Mouse (Mus musculus) intestine, postnatal 0 days (tissue): ENCODE data around the gene Sept9. TPM values are rescaled to one million over a fixed set of nuclear protein-coding genes. Genes with fewer than 3 reads are reported as not detected.

ENCODE experiments used
- ATAC-seq: fragments of 200-750 bp; cut with Nextera tagmentation; 2 replicates; pipeline ENCODE4 v1.8.0; 2017; ENCODE audit warnings: mild to moderate bottlenecking, moderate TSS enrichment, moderate library complexity
- H3K27ac ChIP-seq: fragments of 300-500 bp; sonication (generic); 2 replicates; pipeline ENCODE4 v1.5.1; 2014; ENCODE audit warnings: mild to moderate bottlenecking, low read depth, low read length, moderate library complexity
- H3K27me3 ChIP-seq: fragments of 300-500 bp; sonication (generic); replicated peaks from 2 replicates; pipeline ENCODE4 v1.6.1; 2014; ENCODE audit warnings: low read length, mixed read lengths; ENCODE audit not compliant: control insufficient read depth, insufficient read depth
- H3K36me3 ChIP-seq: fragments of 300-500 bp; sonication (generic); 2 replicates; pipeline ENCODE4 v1.6.1; 2014; ENCODE audit warnings: mild to moderate bottlenecking, moderate library complexity; ENCODE audit not compliant: control insufficient read depth, insufficient read depth
- H3K4me1 ChIP-seq: fragments of 300-500 bp; sonication (generic); replicated peaks from 2 replicates; pipeline ENCODE4 v1.6.1; 2014; ENCODE audit warnings: antibody characterized with exemption, low read length, mixed read lengths; ENCODE audit not compliant: control insufficient read depth, insufficient read depth
- H3K4me2 ChIP-seq: fragments of 300-500 bp; sonication (generic); replicated peaks from 2 replicates; pipeline ENCODE4 v1.6.1; 2014; ENCODE audit warnings: low read depth, mild to moderate bottlenecking, moderate library complexity
- H3K4me3 ChIP-seq: fragments of 300-500 bp; sonication (generic); 2 replicates; pipeline ENCODE4 v1.5.1; 2014; ENCODE audit warnings: low read depth, low read length
- H3K9ac ChIP-seq: fragments of 300-500 bp; sonication (generic); 2 replicates; pipeline ENCODE4 v1.6.1; 2014; ENCODE audit warnings: mild to moderate bottlenecking, low read depth, low read length
- H3K9me3 ChIP-seq: fragments of 300-500 bp; sonication (generic); 2 replicates; pipeline ENCODE4 v1.6.1; 2016; ENCODE audit warnings: mixed run types; ENCODE audit not compliant: control insufficient read depth
- CTCF ChIP-seq: sonication (generic); IDR thresholded peaks from 2 replicates; pipeline ENCODE4 v1.5.1; 2016; ENCODE audit warnings: low read depth, mild to moderate bottlenecking, control low read depth, antibody characterized with exemption, moderate library complexity
- WGBS: fragments of 180-500 bp; shearing (Covaris S2); extraction: QIAGEN DNeasy Blood & Tissue Kit; methylation state at CpG from one replicate; pipeline ENCODE4 v1.1.7; 2014; 5-methylcytosine and 5-hydroxymethylcytosine counted together
- polyA plus RNA-seq: library from polyadenylated mRNA; unstranded; fragments of >200 nt; fragmentation: Nextera tagmentation; extraction: Ambion mirVana; gene quantifications from 2 replicates; pipeline ENCODE4 v1.2.1, GENCODE M21; 2015

The Sept9 gene
- polyA plus RNA-seq, 1 experiment from 2014 or later: 74.5 TPM

DNA sequence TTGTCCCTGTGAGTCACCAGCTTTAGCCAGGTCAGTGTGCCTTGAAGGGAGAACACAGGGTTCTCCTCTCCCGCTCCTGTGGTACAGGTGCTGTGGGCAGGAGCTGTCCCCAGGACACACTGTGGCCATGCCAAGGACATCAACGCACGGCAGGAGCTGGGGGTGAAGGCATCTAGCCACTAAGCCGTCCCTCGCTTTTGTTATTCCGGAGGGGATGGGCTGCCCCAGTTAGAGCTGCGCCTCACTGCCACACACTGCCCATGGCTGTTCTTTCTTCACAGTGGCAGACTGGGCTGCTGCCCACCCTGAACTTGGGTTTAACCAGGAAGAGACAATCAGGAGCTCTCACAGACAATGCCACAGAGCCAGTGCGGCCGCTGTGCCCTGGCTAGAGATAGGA lies 36.4 kb upstream of the Sept9 start:
- WGBS: 81% methylated on average over 9 of the region's 9 CpGs
- Histone ChIP-seq H3K27me3 (no peaks in the 10 kb centered on the region; the same call in 1 of the 2 replicates), H3K9ac (no peak overlapping the region), H3K4me1 (no peaks in the 10 kb centered on the region), H3K4me3 (no peak overlapping the region), H3K4me2 (no peak overlapping the region), H3K27ac (no peak overlapping the region), H3K9me3 (no peaks in the 10 kb centered on the region), H3K36me3 (peaks cover 8% of the 10 kb centered on the region)
- no peak for ATAC-seq
- no peak for TF ChIP-seq CTCF

DNA sequence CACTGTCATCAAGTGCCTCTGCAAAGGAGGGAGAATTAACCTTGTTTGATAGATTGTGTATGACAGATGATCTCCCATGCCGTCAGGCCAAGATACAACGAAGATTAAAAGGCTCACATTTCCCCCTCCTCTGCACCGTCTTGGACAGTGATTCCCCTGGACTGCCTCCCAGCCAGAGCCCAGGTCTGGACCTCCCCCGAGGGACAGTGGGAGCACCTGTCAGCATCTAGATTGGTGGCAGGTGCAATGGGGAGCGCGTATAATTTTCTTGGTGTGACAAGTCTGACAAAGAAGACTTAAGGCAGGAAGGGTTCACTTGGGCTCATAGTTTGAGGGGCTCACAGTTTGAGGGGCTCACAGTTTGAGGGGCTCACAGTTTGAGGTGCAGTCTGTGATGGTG lies 35.7 kb upstream of the Sept9 start:
- H3K9ac ChIP-seq: no peak overlapping the region
- no peak overlapping the region for H3K4me3 ChIP-seq
- H3K9me3 ChIP-seq: no peaks in the 10 kb centered on the region
- no peak overlapping the region for H3K4me2 ChIP-seq
- H3K27ac ChIP-seq: no peak overlapping the region
- no peak for TF ChIP-seq CTCF
- H3K27me3 ChIP-seq: no peaks in the 10 kb centered on the region; the same call in 1 of the 2 replicates
- H3K36me3 ChIP-seq: peaks cover 1% of the 10 kb centered on the region
- no peaks in the 10 kb centered on the region for H3K4me1 ChIP-seq
- no peak for ATAC-seq
- 76% methylated on average over 6 of the region's 6 CpGs for WGBS

DNA sequence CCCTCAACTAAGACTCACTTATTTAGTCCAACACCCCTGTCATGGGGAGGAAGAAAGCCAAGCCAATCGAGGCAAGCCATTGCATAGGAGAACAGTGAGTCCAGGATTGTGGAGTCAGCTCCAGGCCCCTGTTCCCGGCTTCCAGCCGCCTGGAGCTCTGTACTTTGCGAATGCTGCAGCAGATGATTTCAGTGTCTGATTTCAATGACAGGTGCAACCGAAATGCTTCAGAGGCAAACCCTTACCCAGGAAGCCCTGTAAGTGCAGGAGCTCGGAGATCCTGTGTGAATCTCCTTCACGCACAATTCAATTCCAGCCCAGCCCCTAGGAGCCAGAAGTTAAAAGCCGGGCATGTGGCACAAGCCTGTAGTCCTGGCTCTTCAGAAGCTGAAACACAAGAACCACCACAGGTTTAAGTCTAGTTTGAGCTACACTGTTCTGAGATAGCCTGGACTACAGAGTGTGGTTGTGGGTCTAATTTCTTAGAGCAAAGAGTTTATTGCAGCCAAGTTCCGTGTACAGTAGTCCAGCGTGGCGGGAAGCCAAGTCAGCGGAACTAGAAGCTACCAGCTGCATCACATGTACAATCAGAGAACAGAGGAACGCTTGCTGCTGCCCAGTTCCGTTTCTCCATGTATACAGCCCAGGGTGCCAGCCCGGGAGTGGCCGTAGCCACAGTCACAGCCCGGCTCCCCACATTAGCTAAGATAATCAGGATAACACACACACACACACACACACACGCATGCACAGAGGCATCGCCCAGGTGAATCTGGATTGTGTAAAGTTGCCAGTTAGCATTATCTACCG lies 31.0 kb upstream of the Sept9 start:
- Histone ChIP-seq H3K4me2 (no peak overlapping the region), H3K27me3 (no peaks in the 10 kb centered on the region; the same call in 1 of the 2 replicates), H3K36me3 (no peaks in the 10 kb centered on the region), H3K27ac (no peak overlapping the region), H3K9ac (no peak overlapping the region), H3K4me1 (no peaks in the 10 kb centered on the region), H3K9me3 (no peaks in the 10 kb centered on the region), H3K4me3 (no peak overlapping the region)
- TF ChIP-seq CTCF: no peak
- ATAC-seq: no peak
- 69% methylated on average over 20 of the region's 20 CpGs for WGBS

DNA sequence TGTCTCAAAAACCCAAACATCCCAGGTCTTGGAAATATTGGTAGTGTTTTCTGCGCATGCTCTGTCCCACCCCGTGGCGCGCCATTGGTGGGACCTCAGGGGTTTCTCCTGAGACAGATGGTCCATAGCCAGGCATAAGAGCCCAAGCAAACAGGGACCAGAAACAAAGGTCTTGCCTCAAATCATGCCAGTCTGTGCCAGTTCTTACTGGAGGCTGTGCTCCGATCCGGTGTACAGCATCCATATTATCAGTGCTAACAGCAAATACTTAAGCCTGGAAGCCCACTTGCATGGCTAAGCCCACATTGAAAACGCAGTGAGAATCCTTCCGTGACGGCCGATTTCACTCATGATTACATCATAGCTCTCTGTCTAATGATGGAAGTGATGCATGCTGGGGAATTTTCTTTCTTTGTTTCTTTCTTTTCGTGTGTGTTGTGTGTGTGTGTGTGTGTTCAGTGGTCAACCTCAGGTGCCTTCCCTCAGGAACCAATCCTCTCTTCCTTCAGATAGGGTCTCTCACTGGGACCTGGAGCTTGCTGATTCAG lies 30.3 kb upstream of the Sept9 start:
- no peaks in the 10 kb centered on the region for H3K36me3 ChIP-seq
- WGBS: 91% methylated on average over 11 of the region's 11 CpGs
- TF ChIP-seq CTCF: no peak
- no peak overlapping the region for H3K27ac ChIP-seq
- no peaks in the 10 kb centered on the region for H3K4me1 ChIP-seq
- no peaks in the 10 kb centered on the region; the same call in 1 of the 2 replicates for H3K27me3 ChIP-seq
- no peak overlapping the region for H3K4me2 ChIP-seq
- no peak overlapping the region for H3K4me3 ChIP-seq
- ATAC-seq: no peak
- H3K9me3 ChIP-seq: no peaks in the 10 kb centered on the region
- H3K9ac ChIP-seq: no peak overlapping the region

DNA sequence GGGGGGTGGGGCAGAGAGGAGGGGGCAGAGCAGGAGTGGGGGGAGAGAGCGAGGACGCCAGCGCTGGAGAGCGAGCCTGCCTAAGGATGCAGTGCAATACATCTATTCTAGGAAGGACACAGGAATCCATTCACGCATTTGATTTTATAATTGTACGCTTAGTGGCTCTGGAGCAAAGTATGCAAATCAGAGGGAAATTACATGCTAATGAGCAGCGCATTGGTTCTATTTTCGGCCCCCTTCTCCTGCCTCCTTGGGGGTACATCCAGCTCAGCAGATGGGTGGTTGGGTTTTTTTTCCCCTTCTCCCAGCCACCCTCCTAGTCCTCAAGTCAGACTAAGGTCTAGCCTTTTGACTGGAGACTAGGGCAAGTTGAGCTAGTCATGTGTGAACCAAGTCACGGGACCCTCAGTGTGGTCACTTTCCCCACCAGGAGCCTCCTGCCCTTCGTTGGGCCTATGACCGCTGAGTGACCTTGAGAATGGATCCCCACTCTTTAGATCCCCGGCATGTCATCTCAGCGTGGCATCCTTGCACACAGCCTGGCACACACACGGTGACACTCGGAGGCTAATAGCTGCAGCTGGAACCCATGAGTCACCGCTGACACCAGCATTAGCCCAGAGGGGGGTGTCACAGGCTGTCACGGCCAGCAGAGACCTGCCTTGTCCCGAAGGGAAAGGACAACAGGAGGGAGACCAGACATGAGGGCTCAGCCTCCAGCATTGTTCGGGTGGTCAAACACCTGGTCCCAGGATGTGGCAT lies 29.5 kb upstream of the Sept9 start:
- H3K9me3 ChIP-seq: no peaks in the 10 kb centered on the region
- H3K4me2 ChIP-seq: no peak overlapping the region
- no peak for ATAC-seq
- TF ChIP-seq CTCF: no peak
- no peak overlapping the region for H3K27ac ChIP-seq
- no peaks in the 10 kb centered on the region for H3K4me1 ChIP-seq
- WGBS: 95% methylated on average over 19 of the region's 19 CpGs
- no peak overlapping the region for H3K4me3 ChIP-seq
- H3K9ac ChIP-seq: no peak overlapping the region
- H3K36me3 ChIP-seq: no peaks in the 10 kb centered on the region
- H3K27me3 ChIP-seq: no peaks in the 10 kb centered on the region; the same call in 1 of the 2 replicates
